Mouse (Mus musculus) thymus, postnatal 0 days (tissue): Measurements from ENCODE around the gene Vps50. TPM values are rescaled to one million over a fixed set of nuclear protein-coding genes. Genes with fewer than 3 reads are reported as not detected.
"Not testable (repeated sequence)": the region's sequence is repeated elsewhere in the genome, so short reads cannot be mapped to it uniquely, and the experiment has no call there.

Experiments used
- DNase-seq: peaks from one replicate; pipeline ENCODE4 v3.0.0-alpha.2; 2015; ENCODE audit warnings: low spot score
- polyA plus RNA-seq: library from polyadenylated mRNA; unstranded; fragments of >200 nt; fragmentation: Nextera tagmentation; extraction: Ambion mirVana; gene quantifications from 2 replicates; pipeline ENCODE4 v1.2.1, GENCODE M21; 2015

Vps50 gene
- polyA plus RNA-seq, 1 experiment from 2014 or later = 18.9 TPM

DNA sequence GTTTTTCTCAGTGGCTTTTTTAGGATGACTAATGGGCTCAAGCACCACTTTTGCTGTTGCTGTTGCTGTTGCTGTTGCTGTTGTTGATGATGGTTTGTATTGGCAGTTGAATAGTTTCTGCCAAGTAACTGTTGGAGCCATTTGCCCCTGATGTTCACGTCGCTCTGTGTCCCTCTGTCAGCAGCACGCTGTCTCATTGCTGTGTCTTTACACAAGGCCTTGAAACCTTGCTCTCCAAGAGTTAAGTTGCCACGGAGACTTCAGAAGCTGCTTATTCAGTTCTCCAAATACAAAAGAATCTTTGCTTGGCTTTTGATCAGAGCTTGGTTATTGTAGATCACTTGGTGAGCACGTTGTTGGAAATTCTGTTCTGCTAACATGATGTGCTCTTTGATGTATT, 33.3 kb downstream of the Vps50 start:
- DNase-seq = no peak

DNA sequence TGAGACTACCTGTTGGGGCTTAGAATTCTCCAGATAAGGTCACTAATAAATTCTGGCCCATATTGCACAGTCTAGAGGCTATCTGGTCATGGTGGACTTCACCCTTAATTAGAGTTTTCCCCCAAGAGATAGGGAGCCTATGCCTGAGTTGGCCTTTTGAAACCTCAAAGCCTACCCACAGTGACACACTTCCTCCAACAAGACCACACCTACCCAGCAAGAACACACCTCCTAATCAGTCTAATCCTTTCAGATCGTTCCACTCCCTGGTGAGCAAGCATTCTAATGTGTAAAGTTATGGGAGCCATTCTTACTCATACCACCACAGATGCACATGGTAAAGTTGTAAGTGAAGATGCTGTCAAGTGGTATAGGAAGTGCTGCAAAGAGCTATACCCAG, 37.9 kb downstream of the Vps50 start:
- no peak for DNase-seq

DNA sequence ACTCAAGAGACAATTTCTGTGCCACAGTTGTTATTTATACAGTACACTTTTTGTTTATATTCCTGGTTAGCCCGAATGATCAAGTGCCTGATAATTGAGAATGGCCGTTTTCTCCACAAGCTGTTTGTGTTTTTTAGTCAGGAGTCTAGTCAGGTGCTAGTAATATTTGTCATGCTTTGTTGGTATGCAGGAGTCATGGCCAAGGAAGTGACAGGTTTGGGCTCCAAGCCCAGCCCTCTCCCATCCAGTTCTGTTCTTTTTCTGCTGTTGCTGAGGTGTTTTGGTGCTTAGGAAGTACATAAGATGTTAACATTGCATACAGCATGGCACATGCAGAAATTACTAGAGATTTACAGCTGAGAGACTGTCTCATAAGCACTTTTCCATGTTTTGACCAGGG, 41.3 kb downstream of the Vps50 start:
- no peak for DNase-seq

DNA sequence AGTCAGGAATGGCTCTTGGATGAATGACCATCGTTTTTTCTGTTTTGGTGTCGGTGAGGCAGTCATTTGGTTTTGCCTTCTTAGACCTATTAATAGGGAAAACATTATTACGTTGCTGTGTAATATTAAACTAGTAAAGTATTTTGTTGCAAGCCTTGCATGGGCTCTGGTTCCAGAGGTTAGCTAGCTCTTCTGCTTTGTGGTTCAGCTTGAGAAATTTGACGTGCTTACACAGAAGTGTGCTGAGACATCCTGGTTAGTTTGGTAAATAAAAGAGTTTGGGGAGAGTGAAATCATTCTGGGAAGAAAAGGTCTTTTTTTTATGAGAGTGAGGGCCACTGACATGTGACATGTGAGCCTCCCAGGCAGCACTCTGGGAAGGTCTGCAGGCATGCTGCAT, 45.7 kb downstream of the Vps50 start:
- no peak for DNase-seq

DNA sequence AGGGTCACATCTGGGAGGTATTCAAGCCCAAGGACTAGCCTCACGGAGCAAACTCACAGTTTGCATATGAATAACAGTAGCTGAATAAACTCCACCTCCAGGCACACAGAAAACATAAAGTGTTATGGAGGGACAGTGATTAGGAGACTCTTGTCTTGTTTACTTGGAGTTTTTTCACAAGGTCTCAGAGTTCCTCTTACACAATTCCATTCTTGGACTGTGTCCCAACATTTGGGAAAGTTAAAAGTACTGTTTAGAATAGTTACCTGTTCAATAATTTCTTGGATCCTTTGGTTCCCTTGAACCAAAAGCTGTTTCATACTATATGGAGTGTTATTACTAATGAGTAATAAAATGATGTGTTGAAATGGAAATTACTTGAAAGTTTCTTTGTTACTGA, 46.8 kb downstream of the Vps50 start:
- DNase-seq = no peak

DNA sequence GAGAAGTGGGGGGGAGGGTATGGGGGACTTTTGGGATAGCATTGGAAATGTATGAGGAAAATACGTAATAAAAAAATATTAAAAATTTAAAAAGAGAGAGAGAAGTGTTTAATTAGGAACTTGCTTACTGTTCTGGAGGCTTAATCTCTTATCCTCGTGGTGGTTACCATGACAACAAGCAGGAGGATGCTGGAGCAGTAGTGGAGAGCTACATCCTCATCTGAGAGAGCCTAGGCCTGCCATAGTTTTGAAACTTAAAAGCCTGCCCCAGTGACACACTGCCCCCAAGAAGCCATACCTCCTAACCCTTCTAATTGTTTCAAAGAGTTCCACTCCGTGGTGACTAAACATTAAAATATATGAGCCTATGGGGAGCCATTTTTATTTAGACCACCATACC, 50.8 kb downstream of the Vps50 start:
- DNase-seq = no peak

DNA sequence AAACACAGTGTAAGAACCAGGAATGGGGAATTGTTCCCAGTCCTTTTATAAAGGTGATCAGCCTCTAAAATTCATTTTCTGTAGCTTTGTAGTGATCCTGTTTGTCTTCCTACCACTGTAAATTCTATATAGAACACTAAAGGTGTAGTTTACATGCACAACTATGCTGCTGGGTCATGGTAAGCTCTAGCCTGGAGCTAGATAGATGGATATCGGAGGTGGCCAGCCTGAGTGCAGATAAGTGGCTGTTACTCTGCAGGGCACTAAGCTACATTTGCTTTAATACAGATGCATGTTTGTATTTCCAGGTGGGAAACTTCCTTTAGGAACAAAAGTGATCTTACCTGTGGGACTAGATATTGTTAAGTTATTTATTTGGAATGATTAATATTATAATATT, 51.8 kb downstream of the Vps50 start:
- DNase-seq = no peak

DNA sequence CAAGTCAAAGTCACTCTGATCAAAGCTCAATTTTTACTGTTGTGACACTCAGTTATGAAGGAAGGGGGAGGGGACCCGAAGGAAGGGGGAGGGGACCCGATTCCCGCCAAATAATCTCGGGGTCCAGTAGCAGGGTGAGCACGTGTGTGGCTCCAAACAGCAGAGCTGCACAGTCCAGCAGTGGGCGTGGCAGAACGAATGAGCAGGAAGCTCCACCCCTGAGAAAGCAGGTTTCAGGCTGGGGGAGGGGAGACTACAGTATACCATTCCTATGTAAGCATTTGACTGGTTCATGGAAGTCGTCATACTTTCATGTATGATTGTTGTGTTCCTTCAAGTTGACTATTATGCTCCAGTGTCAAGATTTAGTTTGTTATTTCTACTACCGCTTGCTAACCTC, 54.5 kb downstream of the Vps50 start:
- DNase-seq = not testable (repeated sequence)

DNA sequence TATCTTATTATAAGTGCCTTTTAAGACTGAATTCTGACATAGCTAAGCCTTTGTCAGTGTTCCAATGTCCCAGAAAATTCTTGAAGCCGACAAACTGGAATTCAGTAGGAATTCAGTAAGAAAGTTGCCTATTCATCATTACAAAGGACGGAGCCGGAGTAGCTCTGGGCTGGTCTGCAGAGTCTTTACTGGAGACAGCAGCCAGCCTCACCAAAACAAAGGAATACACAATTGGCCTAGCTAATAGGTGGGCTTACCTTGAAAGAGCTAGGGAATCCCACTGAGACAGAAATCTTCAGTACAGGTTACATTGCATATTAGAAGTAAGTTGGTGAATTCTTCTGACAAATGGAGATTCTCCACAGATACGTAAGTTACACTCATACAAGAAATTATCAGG, 59.0 kb downstream of the Vps50 start:
- no peak for DNase-seq

DNA sequence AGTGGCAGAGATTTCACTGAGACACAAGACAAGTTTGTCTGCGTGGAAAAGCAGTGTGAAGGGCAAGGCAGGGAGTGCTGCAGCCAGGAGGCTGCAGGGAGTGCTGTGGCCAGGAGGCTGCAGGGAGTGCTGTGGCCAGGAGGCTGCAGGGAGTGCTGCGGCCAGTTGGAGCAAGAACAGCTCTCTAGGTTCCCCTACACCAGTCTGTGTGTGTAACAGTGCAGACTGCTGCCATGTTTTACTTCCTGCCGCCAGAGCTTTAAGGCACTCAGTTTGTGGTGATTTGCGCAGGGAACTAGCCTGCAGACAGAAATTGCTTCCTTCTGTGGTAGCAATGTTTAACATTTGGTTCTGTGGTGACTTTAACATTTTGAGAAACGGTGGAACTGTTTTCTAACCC, 61.8 kb downstream of the Vps50 start:
- DNase-seq = no peak

DNA sequence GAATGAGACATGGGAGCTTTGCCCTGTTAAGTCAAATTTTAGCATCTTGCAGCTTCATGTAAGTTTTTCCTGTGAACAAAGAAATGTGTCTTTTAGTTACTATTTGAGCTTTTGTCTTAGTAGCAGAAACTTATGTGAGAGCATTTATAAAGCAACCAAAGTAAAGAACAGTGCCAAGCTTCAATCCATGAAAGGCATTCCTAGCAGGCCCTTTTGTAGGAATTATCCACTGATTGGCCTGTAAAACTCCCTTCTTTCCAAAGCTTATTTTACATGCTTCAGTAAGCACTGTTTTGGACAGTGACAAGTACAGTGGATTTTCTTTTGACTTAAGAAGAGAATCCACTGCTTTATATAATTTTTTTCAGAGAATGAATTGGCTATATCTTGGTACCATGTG, 64.1 kb downstream of the Vps50 start:
- no peak for DNase-seq

DNA sequence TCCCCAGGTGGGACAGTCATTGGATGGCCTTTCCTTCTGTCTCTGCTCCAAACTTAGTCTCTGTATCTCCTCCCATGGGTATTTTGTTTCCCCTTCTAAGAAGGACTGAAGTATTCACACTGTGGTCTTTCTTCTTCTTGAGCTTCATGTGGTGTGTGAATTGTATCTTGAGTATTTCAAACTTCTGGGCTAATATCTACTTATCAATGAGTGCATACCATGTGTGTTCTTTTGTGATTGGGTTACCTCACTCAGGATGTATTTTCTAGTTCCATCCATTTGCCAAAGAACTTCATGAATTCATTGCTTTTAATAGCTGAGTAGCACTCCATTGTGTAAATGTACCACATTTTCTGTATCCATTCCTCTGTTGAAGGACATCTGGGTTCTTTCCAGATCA, 65.9 kb downstream of the Vps50 start:
- not testable (repeated sequence) for DNase-seq

DNA sequence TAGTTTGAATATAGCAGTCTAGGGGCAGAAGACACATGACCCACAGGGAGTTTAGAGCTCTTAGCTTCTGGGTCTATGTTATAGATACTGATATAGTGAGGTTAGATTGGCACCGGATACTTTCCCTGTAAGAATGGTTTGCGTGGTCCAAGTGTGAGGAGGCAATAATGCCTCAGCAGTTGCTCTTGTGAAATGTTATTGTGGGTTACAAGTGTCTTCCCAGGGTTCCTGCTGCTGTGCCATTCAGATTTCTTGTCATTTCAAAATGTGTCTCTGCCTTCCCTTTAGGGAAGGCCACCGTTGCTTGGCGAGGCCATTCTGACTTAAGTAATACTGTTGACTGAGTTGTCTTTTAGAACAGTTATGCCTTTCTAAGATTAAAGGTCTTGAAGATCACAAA, 66.8 kb downstream of the Vps50 start:
- DNase-seq = no peak

DNA sequence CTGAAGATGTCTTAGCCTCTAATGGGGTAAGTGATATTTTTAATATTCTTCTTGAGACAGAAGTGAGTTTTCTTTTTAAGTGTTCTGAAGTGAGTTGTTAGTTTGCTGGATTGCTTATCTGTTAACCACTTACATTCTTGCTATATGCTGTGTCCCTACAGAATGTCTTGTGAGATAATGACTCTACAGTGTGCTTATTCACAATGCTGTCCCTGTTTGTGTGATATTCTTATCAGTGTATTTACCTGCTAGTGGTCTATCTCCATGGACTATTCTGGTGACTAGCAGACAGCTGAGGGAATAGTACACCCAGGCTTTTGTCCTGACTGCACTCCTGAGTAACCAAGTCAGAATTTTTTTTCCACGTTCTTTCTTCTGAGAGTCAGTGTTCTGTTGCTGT, 67.5 kb downstream of the Vps50 start:
- DNase-seq = no peak

DNA sequence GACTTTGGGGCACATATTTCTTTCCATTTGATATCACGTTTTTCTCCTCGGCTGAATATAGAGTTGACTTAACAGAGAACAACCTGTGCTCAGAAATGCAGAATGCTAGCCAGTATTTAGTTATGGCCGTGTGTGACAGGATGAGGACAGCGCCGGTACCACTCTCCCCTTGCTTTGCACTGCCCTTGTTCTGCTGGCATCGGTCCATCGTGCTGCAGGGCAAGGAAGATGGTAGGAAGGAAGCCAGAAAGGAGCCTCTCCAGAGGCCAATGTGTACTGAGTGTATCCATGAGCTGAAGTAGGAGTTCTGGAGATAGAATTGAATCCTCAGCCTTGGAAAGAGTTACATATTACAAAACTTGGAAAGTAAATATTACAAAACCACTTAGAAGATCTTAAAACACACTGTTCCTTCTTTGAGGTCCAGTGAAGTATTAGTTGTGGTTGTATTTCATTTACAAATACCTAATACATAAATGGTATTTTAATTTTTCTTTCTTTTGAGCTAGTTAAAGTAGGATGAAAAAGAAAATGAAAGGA, 69.0 kb downstream of the Vps50 start:
- no peak for DNase-seq

DNA sequence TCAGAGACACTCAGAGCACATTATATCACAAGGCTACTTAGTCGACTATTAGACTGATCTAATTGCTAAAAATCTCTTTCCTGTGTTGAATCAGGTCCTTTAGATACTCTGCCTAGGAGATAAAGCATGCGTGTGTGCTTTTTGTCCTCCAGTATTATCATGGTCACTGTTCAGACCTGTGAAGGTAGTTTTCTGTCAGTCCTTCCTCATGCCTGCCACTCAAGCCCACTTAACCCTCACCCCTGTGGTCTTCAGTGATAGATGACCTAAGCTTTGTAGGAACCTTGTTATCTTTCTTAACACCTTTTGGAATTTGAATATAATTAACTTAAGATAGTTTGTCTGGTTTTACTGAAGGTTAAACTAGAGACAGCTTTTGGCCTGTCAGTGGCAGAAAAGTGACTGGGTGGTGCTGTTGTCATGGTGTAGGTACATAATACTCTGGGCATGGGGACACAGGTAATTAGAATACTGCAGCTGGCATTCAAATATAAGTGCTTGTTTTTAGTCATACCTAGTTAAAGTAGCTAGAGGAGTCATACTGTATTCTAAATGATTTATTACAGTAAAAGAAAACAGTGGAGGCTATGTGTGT, 74.1 kb downstream of the Vps50 start:
- DNase-seq = no peak

DNA sequence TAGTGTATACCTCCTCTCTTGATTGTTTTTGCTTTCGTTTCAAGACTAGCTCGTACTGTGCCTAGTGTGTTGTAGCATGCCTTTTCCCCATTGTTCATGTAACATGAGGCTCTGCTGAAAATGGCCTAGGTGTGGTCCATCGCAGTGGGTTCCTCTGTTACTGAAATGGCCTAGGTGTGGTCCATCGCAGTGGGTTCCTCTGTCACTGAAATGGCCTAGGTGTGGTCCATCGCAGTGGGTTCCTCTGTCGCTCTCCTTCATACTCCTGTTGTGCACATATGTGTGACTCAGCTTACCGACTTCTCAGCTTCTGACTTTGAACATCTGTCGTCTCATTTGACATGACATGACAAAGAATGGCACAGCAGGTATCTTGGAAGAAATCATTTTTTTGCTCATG, 75.6 kb downstream of the Vps50 start:
- no peak for DNase-seq

DNA sequence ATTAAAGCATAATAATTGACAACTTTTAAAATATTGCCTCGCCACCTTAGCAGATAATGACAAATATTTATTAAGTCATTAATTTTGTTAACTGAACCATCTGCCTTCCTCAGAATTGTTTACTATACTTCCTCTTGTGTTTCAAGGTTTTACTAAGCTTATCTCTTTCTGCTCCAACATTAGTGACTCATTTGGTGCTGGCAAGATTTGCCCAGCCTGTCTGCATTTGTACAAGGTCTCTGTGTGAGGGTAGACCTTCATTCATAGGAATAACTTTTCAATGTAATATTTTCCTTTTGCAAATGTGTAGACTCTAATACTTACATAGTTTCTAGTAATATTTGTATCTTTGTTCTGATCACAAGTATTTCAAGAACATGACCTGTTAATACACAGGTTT, 87.2 kb downstream of the Vps50 start:
- DNase-seq = no peak

DNA sequence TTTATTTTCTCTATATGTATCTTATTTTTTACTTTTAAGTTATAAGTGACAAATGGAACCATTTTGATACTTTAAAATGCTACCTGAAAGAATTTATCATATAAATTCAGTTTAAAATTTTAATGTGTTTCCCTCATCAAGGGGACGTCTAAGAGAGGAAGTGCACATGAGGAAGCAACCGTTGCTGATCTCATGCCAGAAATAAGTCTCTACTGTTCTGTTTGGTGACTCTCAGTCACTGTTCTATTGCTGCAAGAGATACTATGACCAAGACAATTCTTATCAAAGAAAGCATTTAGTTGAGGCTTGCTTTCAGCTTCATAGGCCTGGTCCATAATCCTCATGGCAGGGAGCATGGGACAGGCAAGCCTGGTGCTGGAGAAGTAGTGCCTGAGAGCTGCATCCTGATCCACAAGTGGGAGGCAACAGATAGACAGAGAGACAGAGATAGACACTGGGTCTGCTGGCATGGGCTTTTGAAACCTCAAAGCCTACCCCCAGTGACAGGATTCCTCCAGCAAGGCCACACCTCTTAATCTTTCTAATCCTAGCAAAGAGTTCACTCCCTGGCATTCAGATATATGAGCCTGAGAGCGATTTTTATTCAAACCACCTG, 92.2 kb downstream of the Vps50 start:
- DNase-seq = no peak

DNA sequence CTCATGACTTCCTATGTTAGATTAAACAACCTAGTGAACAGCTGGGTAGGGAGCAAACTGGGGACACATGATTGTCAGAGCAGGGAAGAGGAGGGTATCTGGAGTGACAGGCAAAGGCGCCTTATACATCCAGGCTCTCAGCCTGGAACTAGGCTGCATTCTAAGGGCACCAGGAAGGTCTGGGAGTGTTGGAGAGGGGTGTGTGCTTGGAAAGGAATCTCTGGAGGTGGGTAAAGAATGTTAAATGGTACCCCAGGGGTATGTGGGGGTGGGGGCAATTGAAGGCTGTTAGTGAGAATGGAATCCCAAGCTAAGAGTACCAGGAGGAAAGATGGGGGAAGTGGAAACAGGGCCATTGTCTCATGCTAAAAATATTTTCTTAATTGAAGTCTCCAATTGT, 96.1 kb downstream of the Vps50 start:
- no peak for DNase-seq

DNA sequence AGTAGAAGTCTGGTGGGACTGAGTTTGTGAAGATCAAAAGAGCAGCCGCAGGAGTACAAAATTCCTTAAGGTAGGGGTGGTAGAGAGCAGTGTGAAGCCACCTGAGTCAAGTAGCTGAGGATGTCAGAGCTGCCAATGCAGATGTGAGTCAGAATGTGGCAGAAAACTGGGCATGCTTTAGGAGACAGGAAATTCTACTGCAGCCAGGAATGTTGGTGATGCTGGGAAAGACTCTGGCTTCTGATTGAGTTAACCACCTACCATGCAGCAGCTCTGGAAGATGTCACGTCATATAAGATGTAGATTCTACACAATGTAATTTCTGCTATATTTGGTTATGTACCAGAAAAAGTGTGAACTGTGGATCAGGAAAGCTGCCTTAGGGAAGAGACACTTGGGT, 114.6 kb downstream of the Vps50 start:
- DNase-seq = no peak

DNA sequence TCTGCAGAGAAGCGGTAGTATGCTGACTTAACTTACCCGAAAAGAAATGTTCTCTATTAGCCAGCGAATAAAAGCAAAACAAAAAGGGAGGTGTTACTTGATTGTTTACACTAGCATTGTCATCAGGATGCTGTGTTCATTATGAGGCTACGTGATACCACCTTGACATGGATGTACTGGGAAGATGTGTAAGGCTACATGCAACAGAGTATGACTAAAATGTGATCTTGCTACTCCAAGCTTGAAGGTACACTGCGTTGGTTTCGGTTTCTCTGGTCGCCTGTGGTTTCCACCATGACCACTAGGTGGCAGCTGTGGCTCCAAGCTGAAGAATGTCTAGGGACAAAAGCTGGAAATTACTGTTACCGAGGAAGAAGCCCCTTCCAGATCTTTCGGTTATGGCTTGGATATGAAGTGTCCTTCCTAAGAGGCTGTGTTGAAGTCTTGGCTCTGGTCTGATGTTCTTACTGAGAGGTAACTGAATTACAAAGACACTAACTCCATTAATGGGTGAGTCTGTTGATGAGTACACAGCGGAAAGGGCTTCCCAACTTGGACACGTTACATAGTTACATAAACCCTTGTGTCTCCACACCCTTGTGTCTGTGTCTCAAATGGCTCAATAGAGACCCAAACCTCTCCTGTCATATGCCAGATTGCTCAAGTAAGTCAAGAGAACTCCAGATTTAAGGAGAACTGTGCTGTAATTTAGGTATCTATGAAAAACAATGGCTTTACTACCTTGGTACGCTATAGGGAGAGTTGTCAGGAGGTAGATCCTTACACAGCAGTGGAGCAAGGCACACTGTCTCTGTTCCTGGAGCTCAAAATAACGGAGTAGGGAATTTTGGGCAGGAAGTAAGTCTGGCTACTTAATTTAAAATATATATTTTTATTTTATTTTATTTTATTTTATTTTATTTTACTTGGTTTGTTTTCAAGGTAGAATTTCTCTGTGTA, 122.5 kb downstream of the Vps50 start:
- peak; percentile 15 for DNase-seq
